Mouse (Mus musculus): ENCODE measurements around the gene Pfdn4.

GRCm38 (mm10) chr2:170503983-170504382, 7.8 kb downstream of the Pfdn4 start:
- TF ChIP-seq POLR2A (IDR thresholded peaks at IDR 0.05; ENCODE audit: borderline replicate concordance, low read depth, low read length) (no peak), CTCF (IDR thresholded peaks at IDR 0.05; ENCODE audit: low read depth, low read length) (no peak)

All from bone marrow macrophage, adult 2 months (primary cell).